Mouse (Mus musculus): Measurements from ENCODE around the gene Zpr1.

DNA sequence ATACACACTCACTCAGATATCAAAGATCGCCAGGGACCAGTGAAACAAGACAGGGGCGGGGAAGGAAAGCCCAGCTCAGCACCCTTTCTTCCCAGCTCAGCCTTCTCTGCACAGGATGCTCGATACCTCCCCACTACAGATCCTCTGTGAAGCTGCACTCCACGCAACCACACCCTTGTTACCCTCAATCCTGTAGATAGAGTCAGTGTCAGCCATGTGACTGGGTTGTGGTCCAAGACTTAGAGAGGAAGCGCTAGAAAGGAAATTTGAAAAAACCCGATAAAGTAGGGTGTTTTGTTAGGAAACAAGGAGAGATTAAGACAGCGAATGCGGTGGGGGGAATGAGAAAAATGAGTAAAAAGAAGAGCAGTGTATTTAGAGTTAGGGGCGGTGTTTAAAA, 794 bp upstream of the Zpr1 start:
- TF ChIP-seq GATA2 (IDR thresholded peaks at IDR 0.05; ENCODE audit: borderline replicate concordance, low read depth, low read length) (no peak), CTCF (IDR thresholded peaks at IDR 0.05; ENCODE audit: low read depth, low read length) (no peak), POLR2AphosphoS5 (IDR thresholded peaks at IDR 0.05; ENCODE audit: insufficient replicate concordance, low read depth, low read length) (no peak)

All from G1E (cell line).